Mouse (Mus musculus) hindbrain, embryonic 10.5 days (tissue): Measurements from ENCODE around the gene Tmem269. TPM values are rescaled to one million over a fixed set of nuclear protein-coding genes. Genes with fewer than 3 reads are reported as not detected.

Experiments
- DNase-seq: peaks from one replicate; pipeline ENCODE4 v3.0.0-alpha.2; 2017; ENCODE audit warnings: low spot score
- H3K27ac ChIP-seq: fragments of 300-500 bp; sonication (generic); 2 replicates; pipeline ENCODE4 v1.5.1; 2016; ENCODE audit warnings: mild to moderate bottlenecking, moderate library complexity
- H3K27me3 ChIP-seq: fragments of 300-500 bp; sonication (generic); 2 replicates; pipeline ENCODE4 v1.6.1; 2016; ENCODE audit warnings: mild to moderate bottlenecking; ENCODE audit not compliant: poor library complexity, insufficient read depth, severe bottlenecking
- H3K36me3 ChIP-seq: fragments of 300-500 bp; sonication (generic); 2 replicates; pipeline ENCODE4 v1.6.1; 2016; ENCODE audit warnings: mild to moderate bottlenecking, moderate library complexity
- H3K4me1 ChIP-seq: fragments of 300-500 bp; sonication (generic); replicated peaks from 2 replicates; pipeline ENCODE4 v1.6.1; 2016; ENCODE audit warnings: mild to moderate bottlenecking
- H3K4me3 ChIP-seq: fragments of 300-500 bp; sonication (generic); 2 replicates; pipeline ENCODE4 v1.5.1; 2016; ENCODE audit warnings: mild to moderate bottlenecking, moderate library complexity
- H3K9me3 ChIP-seq: fragments of 300-500 bp; sonication (generic); 2 replicates; pipeline ENCODE4 v1.6.1; 2016; ENCODE audit warnings: mild to moderate bottlenecking, moderate library complexity
- WGBS: fragments of 180-500 bp; shearing (Covaris S2); methylation state at CpG from one replicate; pipeline ENCODE4 v1.1.7; 2016; 5-methylcytosine and 5-hydroxymethylcytosine counted together
- polyA plus RNA-seq: library from polyadenylated mRNA; unstranded; fragments of >200 nt; fragmentation: Nextera tagmentation; extraction: Ambion mirVana; gene quantifications from 2 replicates; pipeline ENCODE4 v1.2.1, GENCODE M21; 2016

Tmem269 gene
- 0.25 TPM in 1 of 2 replicates, not detected in the other for polyA plus RNA-seq

DNA sequence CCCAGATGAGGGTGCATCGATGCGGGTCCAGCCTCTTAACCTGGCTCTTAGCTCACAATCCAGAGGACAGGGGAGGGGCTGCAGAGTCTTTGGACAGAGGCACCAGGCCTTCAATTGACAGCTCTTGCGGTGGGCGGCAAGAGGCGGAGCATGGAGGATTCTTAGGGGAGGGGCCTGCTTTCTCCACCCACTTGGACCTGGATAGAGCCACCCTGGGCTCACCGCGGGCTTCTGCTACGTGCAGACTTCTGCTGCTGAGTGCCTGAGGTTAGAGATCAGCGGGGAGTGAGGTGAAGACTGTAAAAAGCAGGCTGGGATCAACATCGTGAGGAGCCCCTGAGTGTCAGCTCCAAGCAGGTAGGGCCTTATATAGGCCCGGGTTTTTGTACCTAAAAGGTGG is at the start of gene Tmem269:
Gene Tmem269 (minus strand): TSS at position 49 of the 400 bp plus-strand sequence.
- Histone ChIP-seq H3K4me3 (no peak within 1 kb of the TSS), H3K36me3 (peaks cover 7% of the 10 kb centered on the region; the same call in 1 of the 2 replicates), H3K27me3 (no peaks in the 10 kb centered on the region), H3K4me1 (peaks cover 12% of the 10 kb centered on the region), H3K9me3 (no peaks in the 10 kb centered on the region), H3K27ac (0 out of 2 replicates have a peak within 1 kb of the TSS, but pooled peaks have one; percentile 16)
- 12% methylated on average over 11 of the region's 11 CpGs for WGBS
- DNase-seq: peak; percentile 17

DNA sequence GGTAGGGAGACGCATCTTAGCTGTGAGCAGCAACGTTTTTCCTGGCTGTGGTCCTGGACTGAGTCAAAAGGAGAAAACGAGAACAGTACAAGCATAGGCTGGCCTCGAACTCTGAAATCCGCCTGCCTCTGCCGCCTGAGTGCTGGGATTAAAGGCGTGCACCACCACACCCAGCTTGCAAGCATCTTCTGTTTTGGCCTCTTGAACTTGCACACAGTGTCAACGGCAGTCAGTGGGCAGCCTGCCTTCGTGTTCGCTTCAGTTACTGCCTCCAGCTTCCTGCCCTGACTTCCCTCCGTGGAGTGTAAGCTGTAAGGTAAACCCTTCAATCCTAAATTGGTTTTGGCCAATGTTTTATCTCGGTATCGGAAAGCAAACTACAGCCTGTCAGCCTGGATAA is 48.6 kb upstream of the Tmem269 start:
- WGBS: 80% methylated on average over 13 of the region's 13 CpGs
- Histone ChIP-seq H3K4me1 (no peaks in the 10 kb centered on the region), H3K27me3 (no peaks in the 10 kb centered on the region), H3K36me3 (peaks cover 27% of the 10 kb centered on the region), H3K4me3 (no peak overlapping the region), H3K27ac (no peak overlapping the region), H3K9me3 (no peaks in the 10 kb centered on the region)
- DNase-seq: no peak

DNA sequence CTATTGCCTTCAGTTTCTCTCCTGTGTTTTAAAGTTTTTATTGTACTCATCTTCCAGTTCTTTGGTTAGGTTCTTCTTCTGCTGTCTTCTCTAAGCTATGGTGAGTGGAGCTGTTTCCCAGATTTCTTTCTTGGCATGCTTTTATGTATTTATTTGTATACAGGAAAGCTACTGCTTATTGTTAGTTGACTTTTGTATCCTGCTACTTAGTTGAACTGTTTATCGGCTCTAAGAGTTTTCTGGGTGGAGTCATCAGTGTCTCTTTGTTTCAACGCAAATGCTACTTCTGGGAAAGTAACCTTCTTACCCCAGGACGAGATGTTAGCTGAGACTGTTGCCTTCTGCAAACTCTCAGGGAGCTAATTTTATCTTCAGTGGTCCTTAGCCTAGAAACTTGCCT is 45.4 kb upstream of the Tmem269 start:
- 85% methylated on average over 3 of the region's 3 CpGs for WGBS

DNA sequence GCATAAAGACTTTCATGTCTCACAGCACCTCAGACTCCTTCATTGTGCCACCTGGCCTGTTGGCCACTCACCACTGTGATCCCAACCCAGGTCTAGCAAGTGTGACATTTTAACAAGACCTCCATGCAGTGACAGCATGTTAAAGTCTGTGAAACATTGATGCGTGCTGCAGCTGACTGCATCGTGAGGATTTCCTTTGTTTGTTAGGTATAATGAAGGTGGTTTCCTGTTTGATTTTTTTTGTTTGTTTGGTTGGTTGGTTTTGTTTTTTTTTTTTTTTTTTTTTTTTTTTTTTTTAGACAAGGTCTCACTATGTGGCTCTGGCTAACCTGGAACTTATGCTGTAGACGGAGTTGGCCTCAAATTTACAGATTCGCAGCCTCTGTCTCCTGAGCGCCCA is 44.5 kb upstream of the Tmem269 start:
- H3K9me3 ChIP-seq: no peaks in the 10 kb centered on the region
- DNase-seq: no peak
- WGBS: 93% methylated on average over 5 of the region's 5 CpGs
- no peaks in the 10 kb centered on the region for H3K36me3 ChIP-seq
- H3K27ac ChIP-seq: no peak overlapping the region
- H3K4me1 ChIP-seq: peaks cover 15% of the 10 kb centered on the region; the same call in 1 of the 2 replicates
- no peaks in the 10 kb centered on the region for H3K27me3 ChIP-seq
- no peak overlapping the region for H3K4me3 ChIP-seq

More for the DNA sequence above, 45.4 kb upstream of the Tmem269 start:
- Histone ChIP-seq H3K36me3 (no peaks in the 10 kb centered on the region), H3K9me3 (no peaks in the 10 kb centered on the region), H3K27me3 (no peaks in the 10 kb centered on the region), H3K4me1 (peaks cover 15% of the 10 kb centered on the region; the same call in 1 of the 2 replicates), H3K27ac (no peak overlapping the region), H3K4me3 (no peak overlapping the region)
- DNase-seq: no peak

DNA sequence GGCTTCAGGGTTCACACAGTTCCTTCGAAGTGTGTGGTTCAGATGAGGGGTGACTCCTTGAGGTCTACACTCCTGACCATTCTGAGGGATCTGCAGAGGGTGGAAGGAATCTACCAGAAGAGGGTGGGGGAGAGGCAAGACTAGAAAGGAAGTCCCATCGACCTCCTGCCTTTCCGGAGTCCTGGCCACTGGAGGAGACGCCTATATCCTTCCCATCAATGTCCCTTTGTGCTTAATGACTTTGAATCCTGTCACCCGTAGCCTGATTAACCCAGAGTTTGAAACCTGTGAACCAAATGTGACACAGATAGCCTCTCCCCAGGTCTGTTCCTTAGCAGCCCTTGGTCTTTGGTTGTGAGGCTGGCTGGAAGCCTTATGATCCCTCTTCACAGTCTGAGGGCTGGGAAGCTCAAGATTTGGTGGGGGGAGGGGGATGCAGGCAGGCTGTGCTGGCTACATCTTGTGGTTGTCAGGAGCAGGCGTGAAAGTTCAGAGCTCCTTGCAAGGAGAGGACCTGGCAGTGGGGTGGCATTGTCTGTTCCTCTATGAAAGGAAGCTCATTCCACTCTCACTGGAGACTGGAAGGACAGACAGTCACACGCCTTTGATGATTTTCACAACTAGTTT is 43.2 kb upstream of the Tmem269 start:
- Histone ChIP-seq H3K27me3 (no peaks in the 10 kb centered on the region), H3K9me3 (no peaks in the 10 kb centered on the region), H3K4me3 (no peak overlapping the region), H3K27ac (no peak overlapping the region), H3K4me1 (peaks cover 26% of the 10 kb centered on the region), H3K36me3 (no peaks in the 10 kb centered on the region)
- 59% methylated on average over 7 of the region's 7 CpGs for WGBS
- DNase-seq: no peak

DNA sequence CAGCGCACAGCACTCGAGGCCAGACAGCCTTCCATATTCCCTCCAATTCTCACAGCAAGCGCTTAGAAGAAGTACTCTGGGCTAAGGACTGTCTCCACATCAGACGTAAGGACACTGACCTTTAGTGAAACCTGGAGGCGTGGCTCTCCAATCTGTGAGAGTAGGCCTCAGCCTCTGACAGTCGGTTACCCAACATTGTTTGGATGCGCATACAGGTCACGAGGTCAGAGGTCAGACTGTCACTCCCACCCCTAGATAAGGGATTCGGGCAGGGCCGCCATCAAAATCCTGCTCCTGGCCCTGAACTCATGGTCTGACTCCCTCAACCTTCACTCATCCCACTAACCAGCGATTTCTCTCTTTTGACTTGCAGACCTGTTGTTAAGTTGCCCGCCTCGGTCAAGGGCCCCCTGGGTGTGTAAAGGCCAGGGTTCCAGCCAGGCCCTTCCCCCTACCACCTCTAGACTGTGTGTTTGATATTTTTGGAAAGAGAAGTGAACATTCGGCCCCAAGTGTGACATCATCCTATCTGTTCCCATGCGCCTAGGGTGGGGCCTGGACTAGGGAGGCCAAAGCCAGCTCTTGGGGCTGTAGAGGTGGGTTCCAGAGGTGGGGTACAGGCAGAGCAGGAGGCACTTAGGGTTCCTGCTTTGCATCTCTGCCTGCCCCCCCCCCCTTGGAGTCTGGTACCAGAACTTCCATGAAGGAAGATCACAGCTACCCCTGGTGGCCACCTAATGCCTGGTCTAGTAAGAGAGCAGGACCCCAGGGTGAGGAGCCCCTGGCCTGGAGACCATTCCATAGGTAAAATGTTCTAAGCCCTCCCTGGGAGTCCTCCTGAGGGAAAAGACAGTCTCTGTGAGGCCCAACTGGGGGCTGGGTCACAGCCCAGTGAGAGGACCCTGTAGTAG is 41.6 kb upstream of the Tmem269 start:
- Histone ChIP-seq H3K27me3 (no peaks in the 10 kb centered on the region), H3K4me3 (no peak overlapping the region), H3K9me3 (no peaks in the 10 kb centered on the region), H3K27ac (no peak overlapping the region; the same call in 1 of the 2 replicates), H3K36me3 (no peaks in the 10 kb centered on the region), H3K4me1 (peaks cover 40% of the 10 kb centered on the region)
- no peak for DNase-seq
- WGBS: 77% methylated on average over 15 of the region's 15 CpGs

DNA sequence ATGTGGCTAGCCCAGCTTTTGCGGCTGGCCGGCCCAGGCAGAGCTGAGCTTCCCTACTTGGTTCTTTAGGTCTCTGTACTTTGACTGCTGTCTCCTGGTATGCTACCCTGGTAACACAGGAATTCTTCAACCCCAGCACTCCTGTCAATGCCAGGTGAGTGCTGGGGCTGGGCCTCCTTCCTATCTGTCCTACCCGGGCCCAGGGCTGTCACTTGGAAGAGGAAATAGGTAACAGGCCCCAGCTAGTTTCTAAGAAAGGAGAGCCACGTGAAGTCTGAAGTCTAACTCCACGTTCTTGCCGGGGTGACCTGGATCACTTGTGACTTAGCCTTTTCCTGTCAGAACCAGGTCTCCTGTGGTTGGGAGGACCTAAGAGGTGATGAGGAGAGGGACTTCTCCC is 39.1 kb upstream of the Tmem269 start:
- H3K36me3 ChIP-seq: no peaks in the 10 kb centered on the region
- H3K27me3 ChIP-seq: no peaks in the 10 kb centered on the region
- DNase-seq: no peak
- no peak overlapping the region; the same call in 1 of the 2 replicates for H3K27ac ChIP-seq
- peaks cover 51% of the 10 kb centered on the region for H3K4me1 ChIP-seq
- H3K4me3 ChIP-seq: no peak overlapping the region
- H3K9me3 ChIP-seq: no peaks in the 10 kb centered on the region
- 80% methylated on average over 6 of the region's 6 CpGs for WGBS

DNA sequence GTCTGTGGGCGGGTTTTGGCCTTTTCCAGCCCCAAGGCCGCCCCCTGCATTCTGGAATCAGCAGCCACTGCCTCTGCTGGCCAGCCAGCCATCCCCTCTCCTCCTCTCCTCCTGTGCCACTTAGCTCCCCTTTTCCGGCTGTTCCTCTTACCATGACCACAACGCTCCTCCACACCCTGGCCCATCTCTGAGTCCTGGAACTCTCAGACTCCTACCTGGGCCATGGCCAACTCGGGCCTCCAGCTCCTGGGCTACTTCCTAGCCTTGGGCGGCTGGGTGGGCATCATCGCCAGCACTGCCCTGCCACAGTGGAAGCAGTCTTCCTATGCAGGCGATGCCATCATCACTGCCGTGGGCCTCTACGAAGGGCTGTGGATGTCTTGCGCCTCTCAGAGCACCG is 37.3 kb upstream of the Tmem269 start, which contains the start of gene Cldn19:
Gene Cldn19 (plus strand): TSS at position 64 of the 400 bp plus-strand sequence.
- Histone ChIP-seq H3K4me3 (no peak within 1 kb of the TSS), H3K36me3 (no peaks in the 10 kb centered on the region), H3K4me1 (peaks cover 40% of the 10 kb centered on the region), H3K9me3 (no peaks in the 10 kb centered on the region), H3K27ac (peak within 1 kb of the TSS; percentile 71), H3K27me3 (no peaks in the 10 kb centered on the region)
- WGBS: 75% methylated on average over 12 of the region's 12 CpGs
- DNase-seq: no peak

DNA sequence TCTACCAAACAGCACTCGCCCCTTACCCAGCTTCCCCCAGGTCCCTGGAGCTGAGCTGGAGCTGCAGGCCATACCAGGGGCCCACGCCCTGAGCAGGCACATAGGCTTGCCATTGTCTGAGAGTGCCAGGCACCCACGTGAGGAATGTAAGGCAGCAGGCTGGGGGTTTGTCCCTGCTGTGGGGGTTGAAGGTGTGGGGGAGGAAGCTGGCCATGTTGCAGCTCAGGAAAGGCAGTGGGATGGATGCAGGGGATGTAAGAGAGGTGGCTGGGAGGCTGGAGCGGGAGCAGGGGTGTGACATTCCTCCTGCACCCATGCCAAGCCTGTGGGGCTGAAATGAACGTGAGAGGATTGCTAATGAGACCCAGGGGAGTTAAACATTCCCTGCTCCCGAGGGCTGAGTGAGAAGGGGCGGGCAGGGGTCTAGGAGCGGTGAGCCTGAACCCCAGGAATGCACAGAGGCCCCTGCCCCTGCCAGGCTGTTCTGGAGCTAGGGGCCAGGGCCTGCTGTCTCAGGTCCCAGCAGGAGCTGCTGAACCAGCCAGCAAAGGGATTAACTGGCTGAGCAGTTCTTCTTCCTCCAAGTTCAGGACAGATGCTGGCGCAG is 36.1 kb upstream of the Tmem269 start:
- H3K9me3 ChIP-seq: no peaks in the 10 kb centered on the region
- 33% methylated on average over 9 of the region's 9 CpGs for WGBS
- H3K36me3 ChIP-seq: no peaks in the 10 kb centered on the region
- no peaks in the 10 kb centered on the region for H3K27me3 ChIP-seq
- H3K4me3 ChIP-seq: 0 out of 2 replicates have a peak overlapping the region, but pooled peaks have one; percentile 16
- H3K4me1 ChIP-seq: peaks cover 36% of the 10 kb centered on the region
- H3K27ac ChIP-seq: peak overlapping the region; percentile 71
- DNase-seq: no peak

DNA sequence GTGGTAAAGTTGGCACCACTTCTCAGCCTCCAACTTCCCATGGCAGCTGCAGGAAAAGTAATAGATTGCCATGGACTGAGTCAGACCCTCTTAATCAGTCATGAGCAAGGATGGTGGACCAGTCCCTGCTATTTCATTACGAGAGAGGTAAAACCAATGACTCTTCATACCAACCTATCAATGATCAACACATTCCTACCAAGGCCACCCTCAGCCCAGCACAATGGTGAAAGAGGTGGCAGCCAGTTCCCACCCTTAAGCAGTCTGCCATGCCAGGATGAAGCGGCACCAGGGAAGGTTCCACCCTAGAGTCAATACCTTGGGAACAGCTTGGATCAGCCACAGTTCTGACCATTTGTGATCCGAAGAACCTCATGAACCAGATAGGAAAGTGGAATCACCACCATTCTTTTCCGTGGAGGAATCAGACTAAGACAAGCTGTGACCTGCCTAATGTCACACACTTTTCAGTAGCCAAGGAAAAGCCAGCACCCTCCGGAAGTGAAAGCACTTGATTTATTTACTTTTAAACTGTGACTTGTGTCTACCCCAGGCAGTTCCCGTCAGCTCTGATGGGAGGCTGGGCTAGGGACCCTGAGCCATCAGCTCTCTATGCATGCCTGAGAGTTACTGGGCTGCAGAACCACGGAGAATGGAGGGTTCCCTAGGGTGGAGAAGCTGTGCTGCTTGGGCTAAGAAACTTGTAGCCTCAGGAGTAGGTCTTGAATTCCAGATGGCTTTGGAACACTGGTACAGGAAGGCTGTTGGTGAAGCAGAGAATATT is 34.2 kb upstream of the Tmem269 start:
- DNase-seq: no peak
- WGBS: 71% methylated on average over 7 of the region's 7 CpGs
- Histone ChIP-seq H3K36me3 (peaks cover 10% of the 10 kb centered on the region; the same call in 1 of the 2 replicates), H3K27ac (no peak overlapping the region), H3K4me3 (no peak overlapping the region), H3K4me1 (peaks cover 43% of the 10 kb centered on the region), H3K9me3 (no peaks in the 10 kb centered on the region), H3K27me3 (no peaks in the 10 kb centered on the region)

DNA sequence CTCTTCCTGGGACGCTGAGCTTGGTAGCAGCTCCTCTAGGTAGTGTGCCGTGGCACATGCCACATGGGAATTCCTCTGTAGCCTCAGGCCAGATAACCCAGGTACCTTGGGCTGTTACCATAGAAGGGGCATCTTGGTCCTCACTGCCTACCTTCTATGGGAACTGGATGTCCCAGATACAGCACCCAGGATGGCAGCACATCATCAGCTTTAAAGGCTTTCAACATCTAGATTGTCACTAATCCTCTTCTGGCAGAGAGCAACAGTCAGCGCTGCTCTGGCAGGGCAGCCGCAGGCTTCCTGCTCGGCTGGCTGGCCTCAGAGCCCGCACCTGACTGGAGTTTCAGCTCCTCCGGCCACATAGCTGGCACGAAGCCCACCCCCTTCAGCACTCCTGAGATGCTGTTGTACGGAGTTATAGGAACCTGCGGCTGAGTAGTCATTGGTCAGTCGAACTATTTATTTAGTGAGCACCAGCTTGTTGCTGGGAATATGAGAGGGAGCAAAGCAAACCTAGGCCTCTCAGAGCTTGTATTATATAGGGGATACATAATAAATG is 30.5 kb upstream of the Tmem269 start:
- WGBS: 88% methylated on average over 11 of the region's 11 CpGs
- Histone ChIP-seq H3K36me3 (peaks cover 47% of the 10 kb centered on the region), H3K9me3 (no peaks in the 10 kb centered on the region), H3K27ac (no peak overlapping the region), H3K4me3 (no peak overlapping the region), H3K4me1 (peaks cover 20% of the 10 kb centered on the region), H3K27me3 (no peaks in the 10 kb centered on the region)
- no peak for DNase-seq
